Mouse (Mus musculus): Measurements from ENCODE around the gene Brd4. TPM values are rescaled to one million over a fixed set of nuclear protein-coding genes. Genes with fewer than 3 reads are reported as not detected.
A peak's percentile ranks its signal among the peaks of the same experiment; 100 is the strongest.

Brd4 gene
- polyA plus RNA-seq, 2 experiments from 2014 or later = 61.8 to 71.6 TPM

DNA sequence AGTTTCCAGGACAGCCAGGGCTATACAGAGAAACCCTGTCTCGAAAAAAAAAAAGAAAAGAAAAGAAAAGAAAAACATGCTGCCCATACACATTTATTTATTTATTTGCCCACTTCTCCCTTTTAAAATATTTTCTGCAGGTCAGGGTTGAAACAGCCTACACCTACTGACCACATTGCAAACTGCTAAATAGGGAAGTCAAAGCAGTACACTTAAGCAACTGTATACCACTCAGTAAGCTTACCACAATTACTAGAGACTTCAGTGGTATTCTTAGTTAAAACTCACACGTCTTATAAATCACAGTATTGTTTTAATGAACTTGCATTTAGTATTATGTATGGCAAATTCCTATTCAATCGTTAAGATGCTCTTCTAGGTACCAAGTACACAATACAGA is 3.9 kb downstream of the Brd4 start:
- ATAC-seq = no peak

DNA sequence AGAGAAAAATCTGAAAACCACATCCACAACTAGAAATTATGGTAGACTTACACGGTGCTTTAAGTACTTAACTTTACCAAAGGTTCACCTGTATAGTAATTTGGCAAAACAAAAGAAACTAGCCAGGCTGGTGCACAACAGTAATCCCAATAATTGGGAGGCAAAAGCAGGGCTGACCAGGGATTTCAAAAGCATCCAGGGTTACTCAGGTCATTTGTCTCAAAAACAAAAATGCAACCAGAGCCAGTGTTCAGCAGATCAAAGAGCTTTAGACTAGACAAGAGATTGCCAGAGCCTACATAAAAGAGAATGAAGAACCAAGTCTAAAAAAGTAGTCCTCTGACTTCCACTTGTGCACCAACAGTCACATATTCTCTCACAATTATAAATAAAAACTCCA is 7.3 kb downstream of the Brd4 start:
- ATAC-seq = no peak

GRCm38 (mm10) chr17:32275568-32275967 is 9.0 kb downstream of the Brd4 start:
- no peak for ATAC-seq

DNA sequence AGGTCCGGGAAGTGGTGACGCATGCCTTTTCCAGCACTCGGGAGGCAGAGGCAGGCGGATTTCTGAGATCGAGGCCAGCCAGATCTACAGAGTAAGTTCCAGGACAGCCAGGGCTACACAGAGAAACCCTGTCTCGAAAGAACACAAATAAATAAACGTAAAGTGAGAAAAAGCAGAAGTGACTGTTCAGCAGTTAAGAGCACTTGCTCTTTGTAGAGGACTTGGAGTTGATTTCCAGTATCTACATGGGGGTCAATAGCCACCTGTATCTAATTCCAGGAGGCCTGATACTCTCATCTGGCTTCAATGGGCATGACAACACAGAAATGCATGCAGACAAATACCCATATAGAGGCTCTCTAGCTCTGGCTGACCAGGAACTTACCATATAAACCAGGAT is 15.4 kb downstream of the Brd4 start:
- no peak for ATAC-seq

DNA sequence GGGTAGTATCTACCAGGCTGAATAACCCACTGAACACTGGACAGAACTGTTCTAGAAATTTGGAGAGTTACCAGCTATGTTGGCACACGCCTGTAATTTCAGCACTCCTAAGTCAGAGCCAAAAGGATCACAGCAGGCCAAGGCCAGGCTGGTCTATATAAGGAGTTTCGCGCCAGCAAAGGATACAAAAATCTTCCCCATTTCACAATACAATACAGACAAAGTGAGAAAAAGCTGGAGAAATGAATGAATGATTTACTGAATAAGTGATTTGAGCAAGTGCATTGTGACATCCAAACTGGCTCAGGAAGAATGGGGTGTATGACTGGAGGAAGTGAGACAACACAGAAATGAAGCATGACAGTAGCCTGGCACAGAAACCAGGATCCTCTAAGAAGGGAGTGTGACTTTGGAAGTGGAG is 16.0 kb downstream of the Brd4 start:
- ATAC-seq = no peak

DNA sequence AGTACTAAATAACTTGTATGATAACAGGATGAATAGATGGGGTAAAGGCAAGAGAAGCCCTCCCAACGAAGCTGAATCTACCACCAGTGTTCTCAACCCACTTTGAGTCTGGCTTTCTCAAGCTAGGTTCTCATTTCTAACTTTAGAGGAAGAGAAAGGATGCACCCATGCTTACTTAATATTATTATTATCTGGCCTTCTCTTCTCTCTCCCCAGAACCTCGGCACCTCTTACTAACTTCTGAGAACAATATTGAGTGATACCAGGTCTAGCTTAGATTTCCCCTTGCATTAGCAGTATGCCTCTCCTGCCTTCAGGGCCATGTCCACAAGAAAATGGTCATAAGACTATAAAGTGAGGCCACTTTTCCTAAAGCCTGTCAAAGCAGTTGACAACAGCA is 16.4 kb downstream of the Brd4 start:
- ATAC-seq = no peak

- no peak for ATAC-seq
Observed at GRCm38 (mm10) chr17:32267617-32268016, 16.9 kb downstream of the Brd4 start.

DNA sequence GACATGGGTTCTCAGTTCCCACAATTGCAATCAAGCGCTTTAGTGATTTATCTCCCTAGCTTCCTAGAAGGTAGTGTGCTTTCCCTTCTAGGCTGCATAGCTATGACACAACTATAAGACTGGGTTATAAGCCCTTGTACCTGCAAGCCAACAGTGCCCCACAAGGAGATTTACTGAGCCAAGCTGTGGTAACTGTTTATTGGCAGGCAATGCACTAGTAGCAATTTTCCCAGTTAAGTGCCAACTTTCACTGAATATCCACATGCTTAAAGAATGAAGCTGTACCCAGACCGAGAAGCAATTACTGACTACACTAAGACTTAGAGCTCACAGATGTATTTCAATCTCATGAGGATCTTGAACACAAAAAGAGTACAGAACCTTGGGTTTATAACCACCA is 20.9 kb downstream of the Brd4 start:
- ATAC-seq = no peak

DNA sequence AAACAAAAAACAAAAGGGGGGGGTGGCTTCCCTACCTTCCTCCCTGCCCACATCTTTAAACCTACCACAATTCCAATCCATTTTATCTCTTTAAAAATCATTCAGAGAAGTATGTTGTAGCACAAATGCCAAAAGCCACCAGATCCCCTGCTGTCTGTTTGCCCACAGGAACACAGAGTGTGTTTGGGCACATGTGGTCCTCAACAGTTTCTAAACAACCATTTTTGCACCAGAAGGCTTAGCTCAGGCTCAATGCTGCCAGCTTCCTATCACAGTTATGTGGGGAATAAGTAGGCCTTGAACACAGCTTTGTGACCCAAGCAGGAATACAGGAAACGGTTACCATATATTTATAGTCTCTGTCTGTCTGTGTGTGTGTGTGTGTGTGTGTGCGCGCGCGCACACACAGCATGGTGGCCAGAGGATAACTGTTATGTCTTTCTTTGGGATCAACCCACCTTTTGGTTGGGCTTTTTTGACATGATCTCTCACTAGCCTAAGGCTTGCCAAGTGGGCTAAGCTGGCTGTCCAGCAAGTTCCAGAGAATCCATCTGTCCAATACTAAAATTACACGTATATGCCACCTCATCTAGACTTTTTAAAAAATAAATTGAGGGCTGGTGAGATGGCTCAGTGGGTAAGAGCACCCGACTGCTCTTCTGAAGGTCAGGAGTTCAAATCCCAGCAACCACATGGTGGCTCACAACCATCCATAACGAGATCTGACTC is 21.5 kb downstream of the Brd4 start:
- no peak for ATAC-seq

DNA sequence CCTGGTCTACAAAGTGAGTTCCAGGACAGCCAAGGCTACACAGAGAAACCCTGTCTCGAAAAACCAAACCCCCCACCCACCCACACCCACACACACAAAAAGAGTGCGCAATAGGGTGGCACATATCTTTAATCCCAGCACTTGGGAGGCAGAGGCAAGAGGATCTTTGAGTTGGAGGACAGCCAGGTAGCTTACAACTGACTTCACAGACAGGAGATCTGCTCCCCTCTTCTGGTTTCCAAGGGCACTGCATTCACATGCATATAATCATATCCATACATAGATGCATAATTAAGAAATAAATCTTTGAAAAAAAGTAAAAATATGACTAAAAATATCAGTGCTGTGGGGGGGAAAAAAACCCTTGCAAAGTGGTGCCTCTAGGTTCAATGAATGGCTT is 25.7 kb downstream of the Brd4 start:
- ATAC-seq = no peak

GRCm38 (mm10) chr17:32257944-32258343 is 26.6 kb downstream of the Brd4 start:
- ATAC-seq = no peak

DNA sequence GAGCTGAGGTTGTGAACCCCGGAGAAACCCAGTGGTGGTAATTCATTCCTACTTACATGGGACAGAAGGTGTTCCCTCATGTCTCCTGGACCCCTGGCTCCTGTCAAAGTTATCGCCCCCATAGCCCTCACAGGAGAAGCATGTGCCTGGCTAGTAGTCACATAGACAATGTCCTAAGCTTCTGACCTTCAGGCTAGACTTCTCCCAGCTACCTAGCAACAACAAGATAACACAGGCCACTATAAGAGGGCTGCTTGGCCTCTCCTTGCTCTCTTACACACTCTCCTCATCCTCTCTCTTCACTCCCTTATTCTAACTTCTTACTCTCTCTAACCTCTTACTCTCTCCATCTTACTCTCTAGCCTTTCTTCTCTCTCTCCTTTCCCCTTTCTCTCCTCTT is 27.1 kb downstream of the Brd4 start:
- ATAC-seq = no peak

GRCm38 (mm10) chr17:32256896-32257295 is 27.6 kb downstream of the Brd4 start:
- no peak for ATAC-seq

GRCm38 (mm10) chr17:32253261-32253660 is 31.3 kb downstream of the Brd4 start:
- no peak for ATAC-seq

- no peak for ATAC-seq
Observed at GRCm38 (mm10) chr17:32251827-32252470, 32.6 kb downstream of the Brd4 start.

DNA sequence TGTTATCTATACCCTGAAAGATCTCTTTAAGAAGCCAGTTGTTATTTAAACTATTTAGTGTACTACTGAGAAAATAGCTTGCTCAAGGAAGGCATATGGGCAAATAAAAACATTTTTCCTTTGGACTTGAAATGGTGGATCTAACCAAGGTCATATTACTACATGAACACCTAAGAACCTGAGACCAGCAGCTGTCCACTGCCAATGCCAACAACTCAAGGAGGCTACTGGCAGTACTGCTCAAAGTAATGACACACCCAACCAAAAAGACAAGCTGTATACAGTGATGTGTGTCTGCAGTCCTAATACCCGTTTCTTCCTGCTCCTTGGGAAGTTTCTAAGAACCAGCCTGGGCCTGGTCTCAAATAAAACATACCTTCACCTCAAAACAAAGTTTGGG is 34.5 kb downstream of the Brd4 start:
- no peak for ATAC-seq

- no peak for ATAC-seq
Observed at GRCm38 (mm10) chr17:32248192-32248591, 36.3 kb downstream of the Brd4 start.

- ATAC-seq = no peak
Observed at GRCm38 (mm10) chr17:32247616-32248015, 36.9 kb downstream of the Brd4 start.

DNA sequence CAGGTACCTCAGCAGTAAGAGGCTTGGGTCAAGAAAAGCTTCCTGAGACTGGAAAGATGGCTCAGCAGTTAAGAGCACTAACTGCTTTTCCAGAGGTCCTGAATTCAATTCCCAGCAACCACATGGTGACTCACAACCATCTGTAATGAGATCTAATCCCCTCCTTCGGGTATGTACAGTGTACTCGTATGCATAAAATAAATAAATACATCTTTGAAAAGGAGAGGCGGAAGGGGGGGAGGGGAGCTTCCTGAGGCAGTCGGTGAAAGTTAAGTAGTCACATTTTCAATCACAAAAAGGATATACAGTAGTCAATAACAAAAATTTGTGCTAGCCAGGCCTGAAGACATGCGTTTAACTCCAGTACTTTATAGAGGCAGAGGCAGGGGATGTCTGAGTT is 38.4 kb downstream of the Brd4 start:
- no peak for ATAC-seq

DNA sequence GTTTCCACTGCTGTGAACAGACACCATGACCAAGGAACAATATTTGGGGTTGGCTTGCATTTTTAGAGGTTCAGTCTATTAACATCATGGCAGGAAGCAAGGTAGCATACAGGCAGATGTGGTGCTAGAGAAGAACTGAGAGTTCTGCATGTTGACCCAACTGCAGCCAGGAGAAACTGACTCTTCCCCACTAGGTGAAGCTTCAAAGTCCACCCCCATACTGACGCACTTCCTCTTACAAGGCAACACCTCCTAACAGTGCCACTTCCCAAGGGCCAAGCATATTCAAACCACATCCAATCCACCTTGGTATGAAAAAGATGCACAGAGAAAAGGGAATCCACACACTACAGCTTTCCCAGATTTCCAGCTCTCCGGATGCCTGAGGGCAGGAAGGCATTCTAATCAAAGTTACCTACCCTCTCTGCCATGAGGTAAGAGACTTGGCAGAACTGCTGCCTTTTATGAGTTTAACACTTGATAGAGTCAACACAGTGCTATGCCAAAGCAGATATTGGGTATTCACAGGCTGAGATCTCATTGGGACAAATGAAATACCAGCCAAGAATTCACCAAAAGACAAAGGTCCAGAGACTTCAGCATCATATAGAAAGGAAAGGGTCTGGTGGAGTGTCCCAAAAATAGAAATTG is 43.5 kb downstream of the Brd4 start:
- peak; percentile 43 for ATAC-seq

DNA sequence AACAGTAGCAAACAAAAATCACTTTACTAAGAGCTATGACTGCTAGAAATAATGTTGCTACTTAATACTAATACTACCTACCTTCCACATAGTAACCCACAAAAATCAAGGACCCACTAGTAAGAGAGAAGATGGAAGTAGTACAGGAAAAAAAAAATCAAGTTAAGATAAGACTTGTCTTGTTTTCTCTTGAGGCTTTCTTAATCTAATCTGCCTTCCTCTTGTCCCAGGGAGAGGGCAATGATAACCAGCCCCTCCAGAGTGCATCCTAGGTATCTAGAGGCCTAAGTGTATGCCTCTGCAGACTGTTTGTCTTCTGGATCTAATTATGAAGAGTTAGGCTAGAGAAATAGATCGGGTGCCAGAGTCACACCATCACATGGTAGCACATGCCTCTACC is 45.9 kb downstream of the Brd4 start:
- ATAC-seq = no peak

DNA sequence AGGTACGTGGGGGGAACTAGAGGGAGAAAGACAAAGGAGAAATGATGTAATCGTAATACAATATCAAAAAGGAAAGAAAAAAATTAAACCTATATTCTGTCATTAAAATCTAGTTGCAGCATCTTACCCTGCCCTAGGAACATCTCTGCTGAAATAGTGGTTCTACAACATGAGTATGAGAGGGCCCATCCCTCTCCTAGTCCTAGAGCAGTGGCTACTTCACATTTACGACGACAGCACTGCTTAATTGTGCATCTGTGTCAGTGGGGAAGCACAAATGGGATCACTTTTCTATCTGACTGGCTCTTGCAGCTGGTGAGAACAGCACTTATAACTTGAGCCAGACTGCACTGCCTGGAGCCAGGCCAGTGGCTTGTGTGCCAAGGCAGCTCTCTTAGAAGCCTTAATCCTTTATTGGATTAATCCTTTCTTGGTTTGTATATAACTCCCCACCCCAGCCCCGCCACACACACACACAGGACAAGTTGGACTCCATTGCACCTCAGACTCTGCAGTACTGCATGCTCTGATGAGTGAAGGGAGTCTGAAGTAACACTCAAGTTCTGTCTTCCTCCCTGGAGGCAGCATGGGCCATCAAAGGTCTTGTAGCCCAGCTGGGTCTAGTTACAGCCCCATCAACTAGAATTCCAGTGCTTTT is 48.9 kb downstream of the Brd4 start:
- ATAC-seq = no peak

DNA sequence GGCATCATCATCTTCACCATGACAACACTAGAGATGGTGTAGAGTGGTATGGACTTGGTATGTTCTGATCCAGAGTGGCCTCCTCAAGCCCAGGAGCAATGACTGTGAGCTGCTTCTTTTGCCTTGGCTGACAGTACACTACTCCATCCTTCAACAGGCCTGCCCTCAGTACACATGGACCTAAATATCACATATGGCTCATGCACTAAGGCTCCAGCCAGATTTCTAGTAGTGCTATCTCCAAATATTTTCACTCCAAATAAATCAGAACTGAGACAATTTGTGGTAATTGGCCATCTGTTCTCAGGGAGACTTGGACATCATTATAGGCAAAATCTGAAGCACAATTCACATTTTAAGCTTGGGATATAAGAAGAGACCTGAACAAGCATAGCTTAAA is 51.3 kb downstream of the Brd4 start:
- ATAC-seq = no peak

DNA sequence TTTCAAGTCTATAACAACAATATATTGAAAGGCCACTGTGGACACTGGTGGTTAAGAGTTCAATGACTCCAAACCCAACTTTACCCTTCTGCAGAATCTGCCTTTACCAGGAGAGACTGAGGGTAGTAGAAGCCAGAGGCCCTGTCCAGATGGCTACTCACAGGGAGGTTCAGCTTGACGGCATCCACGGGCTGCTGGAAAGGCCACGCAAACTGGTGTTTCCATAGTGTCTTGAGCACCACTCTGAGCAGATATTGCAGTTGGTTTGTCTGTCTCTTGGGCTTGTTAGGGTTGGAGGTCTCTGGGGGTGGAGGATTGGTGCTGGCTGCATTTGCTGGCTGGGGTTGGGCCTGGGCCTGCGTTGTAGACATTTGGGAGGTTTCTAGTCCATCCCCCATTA is 55.3 kb downstream of the Brd4 start:
- no peak for ATAC-seq

All from activated CD4-positive, CD25-positive, alpha-beta regulatory T cell, adult 4 months (primary cell).